Mouse (Mus musculus): Measurements from ENCODE around the gene Pi4k2a. TPM values are rescaled to one million over a fixed set of nuclear protein-coding genes. Genes with fewer than 3 reads are reported as not detected.

Gene Pi4k2a
- polyA plus RNA-seq, 1 experiment from 2014 or later: 24.3 TPM

Other genes starting within 250 kb of the Pi4k2a start
- gene Frat2, start 242.3 kb upstream of the Pi4k2a start, polyA plus RNA-seq (2014; fragmentation: Nextera tagmentation; extraction: Ambion mirVana): 5.1 and 5.3 TPM in 2 replicates
- gene Rrp12, start 194.3 kb upstream of the Pi4k2a start, polyA plus RNA-seq (2014; fragmentation: Nextera tagmentation; extraction: Ambion mirVana): 14.0 and 14.5 TPM in 2 replicates
- gene Pgam1, start 178.5 kb upstream of the Pi4k2a start, polyA plus RNA-seq (2014; fragmentation: Nextera tagmentation; extraction: Ambion mirVana): 787 and 839 TPM in 2 replicates
- 80.3 and 82.4 TPM in 2 replicates for gene Exosc1, start 157.0 kb upstream of the Pi4k2a start, polyA plus RNA-seq (2014; fragmentation: Nextera tagmentation; extraction: Ambion mirVana)
- 64.0 and 71.1 TPM in 2 replicates for gene Zdhhc16, start 157.0 kb upstream of the Pi4k2a start, polyA plus RNA-seq (2014; fragmentation: Nextera tagmentation; extraction: Ambion mirVana)
- gene Mms19, start 109.3 kb upstream of the Pi4k2a start, polyA plus RNA-seq (2014; fragmentation: Nextera tagmentation; extraction: Ambion mirVana): 37.8 and 39.1 TPM in 2 replicates
- 7.1 and 8.8 TPM in 2 replicates for gene Ubtd1, start 108.7 kb upstream of the Pi4k2a start, polyA plus RNA-seq (2014; fragmentation: Nextera tagmentation; extraction: Ambion mirVana)
- gene Ankrd2, start 54.5 kb upstream of the Pi4k2a start, polyA plus RNA-seq (2014; fragmentation: Nextera tagmentation; extraction: Ambion mirVana): not detected in 2 replicates
- 1.1 and 1.2 TPM in 2 replicates for gene Hoga1, start 44.9 kb upstream of the Pi4k2a start, polyA plus RNA-seq (2014; fragmentation: Nextera tagmentation; extraction: Ambion mirVana)
- gene 4933411K16Rik, start 38.2 kb upstream of the Pi4k2a start, polyA plus RNA-seq (2014; fragmentation: Nextera tagmentation; extraction: Ambion mirVana): not detected in 2 replicates
- gene Morn4, start 4.1 kb upstream of the Pi4k2a start, polyA plus RNA-seq (2014; fragmentation: Nextera tagmentation; extraction: Ambion mirVana): 42.8 and 48.9 TPM in 2 replicates
- gene Avpi1, start 38.6 kb downstream of the Pi4k2a start, polyA plus RNA-seq (2014; fragmentation: Nextera tagmentation; extraction: Ambion mirVana): 22.1 and 22.9 TPM in 2 replicates
- gene Marveld1, start 56.9 kb downstream of the Pi4k2a start, polyA plus RNA-seq (2014; fragmentation: Nextera tagmentation; extraction: Ambion mirVana): 10.9 and 16.6 TPM in 2 replicates
- 10.2 and 14.0 TPM in 2 replicates for gene Zfyve27, start 73.5 kb downstream of the Pi4k2a start, polyA plus RNA-seq (2014; fragmentation: Nextera tagmentation; extraction: Ambion mirVana)
- gene Sfrp5, start 111.8 kb downstream of the Pi4k2a start, polyA plus RNA-seq (2014; fragmentation: Nextera tagmentation; extraction: Ambion mirVana): 0.64 and 1.2 TPM in 2 replicates
- 0.73 and 1.2 TPM in 2 replicates for gene Golga7b, start 157.1 kb downstream of the Pi4k2a start, polyA plus RNA-seq (2014; fragmentation: Nextera tagmentation; extraction: Ambion mirVana)